Mouse (Mus musculus): Measurements from ENCODE around the gene Dgkz. TPM values are rescaled to one million over a fixed set of nuclear protein-coding genes. Genes with fewer than 3 reads are reported as not detected.

Dgkz gene
- total and polyA plus RNA-seq, 2 experiments from 2014 or later = 40.7 to 163 TPM

DNA sequence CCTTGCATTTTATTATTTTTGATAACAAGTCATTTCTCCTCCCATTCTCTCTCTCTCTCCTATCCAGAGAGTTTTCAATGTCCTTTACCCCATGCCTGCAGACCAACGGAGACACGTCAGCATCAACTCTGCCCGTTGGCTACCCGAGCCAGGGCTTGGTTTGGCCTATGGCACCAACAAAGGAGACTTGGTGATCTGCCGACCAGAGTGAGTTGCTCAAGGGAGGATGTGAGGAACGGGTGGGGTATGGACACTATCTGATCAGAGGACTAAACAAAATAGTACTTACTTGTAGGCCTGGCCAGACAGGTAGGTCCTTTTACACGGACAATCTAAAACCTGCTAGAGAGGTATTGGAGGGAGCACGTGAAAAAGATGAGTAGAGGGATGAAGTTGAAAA is 75.2 kb downstream of the Dgkz start:
- H3K27ac ChIP-seq = no peak overlapping the region
- H3K4me3 ChIP-seq (ENCODE audit: low read length) = no peak overlapping the region
- H3K4me2 ChIP-seq (ENCODE audit: low read depth, low read length) = no peak overlapping the region
- 95% methylated on average over 8 of the region's 8 CpGs for WGBS
- no peak for TF ChIP-seq CTCF (IDR thresholded peaks at IDR 0.05; ENCODE audit: low read depth)
- H3K36me3 ChIP-seq (ENCODE audit: insufficient read depth, low read length) = no peaks in the 10 kb centered on the region; the same call in 1 of the 2 replicates
- peaks cover 3% of the 10 kb centered on the region; the same call in 1 of the 2 replicates for H3K4me1 ChIP-seq (ENCODE audit: insufficient read depth, low read length)
- H3K27me3 ChIP-seq (ENCODE audit: insufficient read depth, low read length) = no peaks in the 10 kb centered on the region
- DNase-seq (ENCODE audit: low spot score) = no peak
- no peak for ATAC-seq
- H3K9me3 ChIP-seq (ENCODE audit: low read length) = no peaks in the 10 kb centered on the region
- no peak overlapping the region for H3K9ac ChIP-seq (replicated peaks; ENCODE audit: low read length)

DNA sequence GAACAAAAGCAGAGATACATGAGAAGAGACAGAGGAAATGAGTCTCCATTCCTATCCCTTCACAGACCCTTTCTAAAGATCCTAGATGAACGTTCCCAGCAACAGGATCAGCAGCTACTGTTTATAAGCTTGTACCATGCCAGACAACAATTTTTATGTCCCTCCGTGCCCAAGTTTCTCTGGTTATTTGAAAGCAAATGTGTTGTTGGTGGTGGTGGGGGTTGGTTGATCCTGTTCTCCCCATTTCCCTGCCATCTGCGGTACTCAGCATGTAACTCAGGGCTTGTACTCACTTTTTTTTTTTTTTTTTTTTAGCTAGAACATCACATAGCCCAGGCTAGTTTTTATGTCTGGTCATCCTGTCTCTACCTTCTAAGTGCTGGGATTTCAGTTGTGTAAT is 76.5 kb downstream of the Dgkz start:
- no peak for TF ChIP-seq CTCF (IDR thresholded peaks at IDR 0.05; ENCODE audit: low read depth)
- Histone ChIP-seq H3K9me3 (ENCODE audit: low read length) (no peaks in the 10 kb centered on the region), H3K4me3 (ENCODE audit: low read length) (no peak overlapping the region), H3K4me1 (ENCODE audit: insufficient read depth, low read length) (no peaks in the 10 kb centered on the region), H3K36me3 (ENCODE audit: insufficient read depth, low read length) (no peaks in the 10 kb centered on the region; the same call in 1 of the 2 replicates), H3K9ac (replicated peaks; ENCODE audit: low read length) (no peak overlapping the region), H3K4me2 (ENCODE audit: low read depth, low read length) (no peak overlapping the region), H3K27me3 (ENCODE audit: insufficient read depth, low read length) (no peaks in the 10 kb centered on the region), H3K27ac (no peak overlapping the region)
- 96% methylated on average over 3 of the region's 3 CpGs for WGBS
- ATAC-seq (no peak), DNase-seq (ENCODE audit: low spot score) (no peak)

GRCm38 (mm10) chr2:91897968-91898367 is 77.7 kb downstream of the Dgkz start:
- no peaks in the 10 kb centered on the region for H3K9me3 ChIP-seq (ENCODE audit: low read length)
- H3K27me3 ChIP-seq (ENCODE audit: insufficient read depth, low read length) = no peaks in the 10 kb centered on the region
- TF ChIP-seq CTCF (IDR thresholded peaks at IDR 0.05; ENCODE audit: low read depth) = no peak
- no peak overlapping the region for H3K4me2 ChIP-seq (ENCODE audit: low read depth, low read length)
- H3K9ac ChIP-seq (replicated peaks; ENCODE audit: low read length) = no peak overlapping the region
- H3K36me3 ChIP-seq (ENCODE audit: insufficient read depth, low read length) = no peaks in the 10 kb centered on the region; the same call in 1 of the 2 replicates
- ATAC-seq (no peak), DNase-seq (ENCODE audit: low spot score) (peak; percentile 18)
- no peak overlapping the region for H3K4me3 ChIP-seq (ENCODE audit: low read length)
- no peaks in the 10 kb centered on the region for H3K4me1 ChIP-seq (ENCODE audit: insufficient read depth, low read length)
- no peak overlapping the region for H3K27ac ChIP-seq

GRCm38 (mm10) chr2:91895401-91895800 is 80.3 kb downstream of the Dgkz start:
- WGBS = 97% methylated on average over 3 of the region's 3 CpGs
- H3K27ac ChIP-seq = no peak overlapping the region
- ATAC-seq (no peak), DNase-seq (ENCODE audit: low spot score) (no peak)
- no peaks in the 10 kb centered on the region for H3K9me3 ChIP-seq (ENCODE audit: low read length)
- H3K4me2 ChIP-seq (ENCODE audit: low read depth, low read length) = no peak overlapping the region
- no peak overlapping the region for H3K4me3 ChIP-seq (ENCODE audit: low read length)
- H3K4me1 ChIP-seq (ENCODE audit: insufficient read depth, low read length) = no peaks in the 10 kb centered on the region
- H3K36me3 ChIP-seq (ENCODE audit: insufficient read depth, low read length) = no peaks in the 10 kb centered on the region; the same call in 1 of the 2 replicates
- no peak overlapping the region for H3K9ac ChIP-seq (replicated peaks; ENCODE audit: low read length)
- TF ChIP-seq CTCF (IDR thresholded peaks at IDR 0.05; ENCODE audit: low read depth) = no peak
- no peaks in the 10 kb centered on the region for H3K27me3 ChIP-seq (ENCODE audit: insufficient read depth, low read length)

- Histone ChIP-seq H3K27ac (no peak overlapping the region), H3K9me3 (ENCODE audit: low read length) (no peaks in the 10 kb centered on the region), H3K9ac (replicated peaks; ENCODE audit: low read length) (no peak overlapping the region), H3K4me3 (ENCODE audit: low read length) (no peak overlapping the region), H3K4me2 (ENCODE audit: low read depth, low read length) (no peak overlapping the region), H3K27me3 (ENCODE audit: insufficient read depth, low read length) (no peaks in the 10 kb centered on the region), H3K36me3 (ENCODE audit: insufficient read depth, low read length) (no peaks in the 10 kb centered on the region), H3K4me1 (ENCODE audit: insufficient read depth, low read length) (no peaks in the 10 kb centered on the region)
- DNase-seq (ENCODE audit: low spot score) = no peak
- WGBS = 79% methylated on average over 3 of the region's 3 CpGs
- TF ChIP-seq CTCF (IDR thresholded peaks at IDR 0.05; ENCODE audit: low read depth) = no peak
- no peak for ATAC-seq
Observed at GRCm38 (mm10) chr2:91894716-91895115, 80.9 kb downstream of the Dgkz start.

GRCm38 (mm10) chr2:91884616-91885015 is 91.0 kb downstream of the Dgkz start:
- H3K27ac ChIP-seq = no peak overlapping the region
- no peak overlapping the region for H3K4me3 ChIP-seq (ENCODE audit: low read length)
- no peaks in the 10 kb centered on the region for H3K27me3 ChIP-seq (ENCODE audit: insufficient read depth, low read length)
- H3K9me3 ChIP-seq (ENCODE audit: low read length) = no peaks in the 10 kb centered on the region
- H3K4me2 ChIP-seq (ENCODE audit: low read depth, low read length) = no peak overlapping the region
- H3K4me1 ChIP-seq (ENCODE audit: insufficient read depth, low read length) = no peaks in the 10 kb centered on the region
- peaks cover 5% of the 10 kb centered on the region; the same call in 1 of the 2 replicates for H3K36me3 ChIP-seq (ENCODE audit: insufficient read depth, low read length)
- ATAC-seq (no peak), DNase-seq (ENCODE audit: low spot score) (no peak)
- no peak for TF ChIP-seq CTCF (IDR thresholded peaks at IDR 0.05; ENCODE audit: low read depth)
- 74% methylated on average over 4 of the region's 4 CpGs for WGBS
- H3K9ac ChIP-seq (replicated peaks; ENCODE audit: low read length) = no peak overlapping the region

DNA sequence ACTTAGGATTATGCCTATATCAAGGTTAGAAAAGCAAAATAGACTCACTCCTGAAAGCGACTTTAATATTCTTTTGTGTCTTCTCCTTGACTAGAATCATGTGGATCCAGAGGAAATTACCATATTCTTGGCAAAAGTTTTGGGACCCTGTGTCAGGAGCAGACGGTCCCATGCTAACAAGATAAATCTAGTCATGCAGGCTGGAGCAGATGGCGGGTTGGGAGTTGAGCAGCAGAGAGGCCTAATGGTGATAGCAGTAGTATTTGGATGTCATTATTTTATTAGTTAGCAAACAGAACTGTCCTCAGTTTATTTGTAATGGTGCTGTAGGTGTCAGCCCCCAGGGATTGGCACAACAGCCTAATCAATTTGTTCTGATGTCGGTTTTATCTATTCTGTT is 91.7 kb downstream of the Dgkz start:
- Histone ChIP-seq H3K4me3 (ENCODE audit: low read length) (no peak overlapping the region), H3K36me3 (ENCODE audit: insufficient read depth, low read length) (peaks cover 5% of the 10 kb centered on the region; the same call in 1 of the 2 replicates), H3K27ac (no peak overlapping the region), H3K4me2 (ENCODE audit: low read depth, low read length) (no peak overlapping the region), H3K27me3 (ENCODE audit: insufficient read depth, low read length) (no peaks in the 10 kb centered on the region), H3K4me1 (ENCODE audit: insufficient read depth, low read length) (no peaks in the 10 kb centered on the region), H3K9me3 (ENCODE audit: low read length) (no peaks in the 10 kb centered on the region), H3K9ac (replicated peaks; ENCODE audit: low read length) (no peak overlapping the region)
- ATAC-seq (no peak), DNase-seq (ENCODE audit: low spot score) (peak; percentile 56)
- 69% methylated on average over 4 of the region's 4 CpGs for WGBS
- TF ChIP-seq CTCF (IDR thresholded peaks at IDR 0.05; ENCODE audit: low read depth) = no peak

Small RNAs within 50 kb of the gene (microRNA-seq; reads per million reads assigned to microRNA genes)
- 0 reads per million in 2 experiments for gene Mir6999

Other genes starting within 250 kb of the Dgkz start
- gene Ambra1, start 245.7 kb downstream of the Dgkz start, total RNA-seq (2014; rRNA removed) = 50.6 and 53.8 TPM in 2 replicates
- gene Ambra1, start 245.7 kb downstream of the Dgkz start, polyA plus RNA-seq (2015; fragmentation: Nextera tagmentation; extraction: Ambion mirVana) = 15.2 and 15.7 TPM in 2 replicates
- 3.3 and 4.4 TPM in 2 replicates for gene Chrm4, start 48.6 kb downstream of the Dgkz start, total RNA-seq (2014; rRNA removed)
- gene Chrm4, start 48.6 kb downstream of the Dgkz start, polyA plus RNA-seq (2015; fragmentation: Nextera tagmentation; extraction: Ambion mirVana) = 0.75 and 0.93 TPM in 2 replicates
- gene Mdk, start 43.6 kb downstream of the Dgkz start, total RNA-seq (2014; rRNA removed) = 54.9 and 78.4 TPM in 2 replicates
- gene Mdk, start 43.6 kb downstream of the Dgkz start, polyA plus RNA-seq (2015; fragmentation: Nextera tagmentation; extraction: Ambion mirVana) = 167 and 171 TPM in 2 replicates
- gene Gm9821, start 30.2 kb downstream of the Dgkz start, total RNA-seq (2014; rRNA removed) = not detected in 2 replicates
- gene Gm9821, start 30.2 kb downstream of the Dgkz start, polyA plus RNA-seq (2015; fragmentation: Nextera tagmentation; extraction: Ambion mirVana) = 0.08 TPM in 1 of 2 replicates, not detected in the other
- 3.4 and 3.5 TPM in 2 replicates for gene Creb3l1, start 48.6 kb upstream of the Dgkz start, total RNA-seq (2014; rRNA removed)
- 3.2 and 3.5 TPM in 2 replicates for gene Creb3l1, start 48.6 kb upstream of the Dgkz start, polyA plus RNA-seq (2015; fragmentation: Nextera tagmentation; extraction: Ambion mirVana)
- gene Phf21a, start 117.3 kb upstream of the Dgkz start, total RNA-seq (2014; rRNA removed) = 109 and 175 TPM in 2 replicates
- 26.4 and 26.6 TPM in 2 replicates for gene Phf21a, start 117.3 kb upstream of the Dgkz start, polyA plus RNA-seq (2015; fragmentation: Nextera tagmentation; extraction: Ambion mirVana)